Mouse (Mus musculus): ENCODE data around the gene Fam78b. TPM values are rescaled to one million over a fixed set of nuclear protein-coding genes. Genes with fewer than 3 reads are reported as not detected.

Fam78b gene
- total RNA-seq (2021), result 10 to 100 TPM; 34.2 to 36.3 TPM

DNA sequence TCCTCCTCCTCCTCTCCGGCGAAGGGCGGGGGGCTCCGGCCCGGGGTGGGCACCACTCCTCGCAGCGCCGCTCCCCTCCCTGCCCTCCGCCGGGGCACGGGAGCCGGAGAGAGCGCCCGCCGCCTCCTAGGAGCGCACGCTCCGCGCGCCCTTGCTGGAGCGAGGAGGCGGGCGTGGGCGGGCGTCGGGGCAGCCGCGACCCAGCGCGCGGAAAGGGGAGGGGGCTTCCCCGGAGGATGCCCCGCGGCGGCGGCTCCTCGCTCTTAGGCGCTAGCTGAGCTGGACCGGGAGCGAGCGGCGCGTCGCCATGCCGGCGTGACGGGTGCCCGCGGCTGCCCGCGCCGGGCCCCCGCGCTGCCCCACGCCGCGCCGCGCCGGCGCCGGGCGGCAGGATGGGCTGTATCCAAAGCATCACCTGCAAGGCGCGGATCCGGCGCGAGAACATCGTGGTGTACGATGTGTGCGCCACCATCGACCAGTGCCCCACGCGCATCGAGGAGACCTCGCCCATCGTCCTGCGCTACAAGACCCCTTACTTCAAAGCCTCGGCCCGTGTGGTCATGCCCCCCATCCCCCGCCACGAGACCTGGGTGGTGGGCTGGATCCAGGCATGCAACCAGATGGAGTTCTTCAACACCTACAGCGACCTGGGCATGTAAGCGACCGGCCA lies at the start of gene Fam78b:
TSS of gene Fam78b (plus strand) at position 244 of the 670 bp plus-strand sequence.
- intact Hi-C loops (cut with DNase I), result loop anchor here (5.0 to 10.0 kb wide), 3 partner anchors 183 to 211 kb away; no protein-coding TSS in a partner anchor
- DNase-seq (ENCODE audit: extremely low spot score in 1 of 2, low spot score in 2 of 2), result peak in 1 of 2 experiments; percentile 73

GRCm38 (mm10) chr1:166964508-166964907 lies 36.7 kb upstream of the Fam78b start:
- intact Hi-C loops (cut with DNase I), result no loop called here
- DNase-seq (ENCODE audit: extremely low spot score in 1 of 2, low spot score in 2 of 2), result no peak

DNA sequence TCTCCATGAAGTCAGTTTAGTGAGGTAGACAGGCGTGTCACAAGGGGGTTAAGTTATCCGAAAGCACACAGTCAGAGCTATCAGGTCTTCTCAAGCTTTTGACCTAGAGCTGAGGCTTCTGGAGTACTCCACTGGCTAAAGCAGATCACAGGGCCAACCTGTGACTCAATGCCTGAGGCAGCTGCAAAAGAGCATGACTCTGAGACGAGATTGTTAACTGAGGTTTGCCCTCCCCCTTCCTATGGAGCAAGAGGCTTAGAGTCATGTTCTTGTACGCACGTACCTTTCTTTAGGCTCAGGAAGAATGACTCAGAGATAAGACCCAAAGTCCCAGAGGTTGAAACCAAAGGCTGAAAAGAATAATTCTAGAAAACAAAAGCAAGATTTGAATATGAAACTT lies 32.9 kb upstream of the Fam78b start:
- DNase-seq (ENCODE audit: extremely low spot score in 1 of 2, low spot score in 2 of 2), result no peak
- intact Hi-C loops (cut with DNase I), result no loop called here

DNA sequence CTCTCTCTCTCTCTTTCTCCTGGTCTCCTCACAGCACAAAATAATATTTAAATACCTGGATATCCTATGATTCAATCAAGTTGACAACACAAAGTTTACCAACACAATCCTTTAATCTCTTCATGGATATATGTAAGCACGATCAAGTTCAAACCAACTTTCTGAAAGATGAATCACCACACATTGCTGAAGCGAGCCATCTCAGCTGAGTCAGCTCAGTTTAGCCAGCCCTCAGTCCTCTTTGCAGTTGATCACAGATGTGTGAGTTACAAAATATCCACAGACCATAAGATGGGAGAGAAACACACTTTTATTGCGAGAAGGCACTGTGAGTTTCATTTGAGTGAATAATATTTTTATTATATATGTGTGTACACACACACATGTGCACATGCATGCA lies 27.5 kb upstream of the Fam78b start:
- intact Hi-C loops (cut with DNase I), result no loop called here
- no peak for DNase-seq (ENCODE audit: extremely low spot score in 1 of 2, low spot score in 2 of 2)

DNA sequence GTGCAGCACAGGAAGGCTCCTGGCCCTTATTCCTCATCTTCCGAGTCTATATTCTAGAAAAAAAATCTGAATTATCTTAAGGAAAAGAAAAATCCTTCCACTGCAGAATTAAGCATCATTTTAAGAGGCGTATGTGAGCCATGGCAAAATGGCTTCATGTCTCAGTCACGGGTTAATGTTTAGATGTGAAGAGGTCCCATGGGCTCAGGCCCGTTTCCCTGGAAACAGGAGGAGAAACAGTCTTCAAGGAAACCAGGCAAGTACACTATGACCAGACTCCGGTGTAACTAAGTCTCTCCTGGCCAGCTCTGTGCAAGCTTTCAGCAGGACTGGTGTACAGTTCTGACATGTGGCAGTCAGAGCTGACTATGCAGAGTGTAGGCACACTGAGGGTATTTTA lies 22.6 kb upstream of the Fam78b start:
- intact Hi-C loops (cut with DNase I), result no loop called here
- no peak for DNase-seq (ENCODE audit: extremely low spot score in 1 of 2, low spot score in 2 of 2)

DNA sequence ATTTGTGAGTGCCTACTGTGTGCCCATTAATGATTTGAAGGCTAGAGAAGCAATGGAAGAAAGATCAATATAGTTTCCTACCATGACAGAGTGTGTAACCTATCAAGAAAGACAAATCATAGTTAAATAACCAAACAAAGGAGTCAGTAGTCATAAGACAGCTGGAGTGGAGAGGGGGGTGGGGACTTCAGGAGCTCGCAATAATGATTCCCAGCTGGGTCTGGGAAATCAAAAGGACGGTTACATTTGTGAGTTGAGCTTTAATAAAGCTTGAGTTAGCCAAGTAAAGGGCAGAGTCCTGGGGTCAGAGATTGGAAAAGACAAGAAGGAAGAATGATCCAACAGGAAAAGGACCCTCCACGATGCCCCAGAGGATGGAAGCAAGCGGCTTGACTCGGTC lies 7.0 kb upstream of the Fam78b start:
- intact Hi-C loops (cut with DNase I), result no loop called here

GRCm38 (mm10) chr1:166996250-166996649 lies 5.0 kb upstream of the Fam78b start:
- DNase-seq (ENCODE audit: extremely low spot score in 1 of 2, low spot score in 2 of 2), result no peak
- intact Hi-C loops (cut with DNase I), result no loop called here

More for the DNA sequence above, 7.0 kb upstream of the Fam78b start:
- DNase-seq (ENCODE audit: extremely low spot score in 1 of 2, low spot score in 2 of 2), result no peak

- intact Hi-C loops (cut with DNase I), result no loop called here
Observed at GRCm38 (mm10) chr1:166996811-166997210, 4.4 kb upstream of the Fam78b start.

GRCm38 (mm10) chr1:167000529-167001173 lies 566 bp upstream of the Fam78b start:
- peak; percentile 49 to 89 for DNase-seq (ENCODE audit: extremely low spot score in 1 of 2, low spot score in 2 of 2)
- intact Hi-C loops (cut with DNase I), result loop anchor here (5.0 to 10.0 kb wide), 3 partner anchors 184 to 212 kb away; no protein-coding TSS in a partner anchor

More at GRCm38 (mm10) chr1:166996811-166997210, 4.4 kb upstream of the Fam78b start:
- DNase-seq (ENCODE audit: extremely low spot score in 1 of 2, low spot score in 2 of 2), result no peak

GRCm38 (mm10) chr1:167001844-167002485 lies 748 bp downstream of the Fam78b start:
- intact Hi-C loops (cut with DNase I), result loop anchor here (5.0 to 10.0 kb wide), 3 partner anchors 183 to 210 kb away; no protein-coding TSS in a partner anchor
- no peak for DNase-seq (ENCODE audit: extremely low spot score in 1 of 2, low spot score in 2 of 2)

DNA sequence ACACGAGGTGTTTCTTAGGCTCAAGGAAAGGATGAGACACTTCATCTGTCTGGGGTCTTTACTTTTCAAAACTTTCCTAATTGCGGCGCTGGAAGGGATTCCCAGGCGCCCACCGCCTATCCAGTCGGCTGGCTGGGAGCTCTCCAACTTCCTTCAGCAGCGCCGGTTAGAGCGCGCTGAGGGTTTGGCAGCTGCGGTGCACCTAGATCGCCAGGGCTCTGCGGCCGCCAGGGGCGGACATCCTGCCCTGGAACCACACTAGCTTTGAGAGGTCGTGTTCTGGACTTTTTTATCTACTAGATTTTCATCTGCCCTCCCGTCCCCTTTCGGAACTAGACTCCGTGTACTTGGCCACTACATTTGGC lies 1.3 kb downstream of the Fam78b start:
- intact Hi-C loops (cut with DNase I), result loop anchor here (5.0 to 10.0 kb wide), 3 partner anchors 182 to 210 kb away; no protein-coding TSS in a partner anchor
- peak in 1 of 2 experiments; percentile 67 for DNase-seq (ENCODE audit: extremely low spot score in 1 of 2, low spot score in 2 of 2)

GRCm38 (mm10) chr1:167004621-167005020 lies 3.4 kb downstream of the Fam78b start:
- DNase-seq (ENCODE audit: extremely low spot score in 1 of 2, low spot score in 2 of 2), result no peak
- intact Hi-C loops (cut with DNase I), result loop anchor here (5.0 to 10.0 kb wide), 3 partner anchors 180 to 212 kb away; no protein-coding TSS in a partner anchor

GRCm38 (mm10) chr1:167007341-167007740 lies 6.1 kb downstream of the Fam78b start:
- intact Hi-C loops (cut with DNase I), result loop anchor here (10.0 kb wide), 1 partner anchor 177 kb away; no protein-coding TSS in a partner anchor
- DNase-seq (ENCODE audit: extremely low spot score in 1 of 2, low spot score in 2 of 2), result no peak

GRCm38 (mm10) chr1:167010190-167010589 lies 9.0 kb downstream of the Fam78b start:
- intact Hi-C loops (cut with DNase I), result no loop called here
- DNase-seq (ENCODE audit: extremely low spot score in 1 of 2, low spot score in 2 of 2), result no peak

GRCm38 (mm10) chr1:167011301-167011700 lies 10.1 kb downstream of the Fam78b start:
- intact Hi-C loops (cut with DNase I), result no loop called here
- DNase-seq (ENCODE audit: extremely low spot score in 1 of 2, low spot score in 2 of 2), result no peak

GRCm38 (mm10) chr1:167012616-167013015 lies 11.4 kb downstream of the Fam78b start:
- intact Hi-C loops (cut with DNase I), result no loop called here
- DNase-seq (ENCODE audit: extremely low spot score in 1 of 2, low spot score in 2 of 2), result no peak

DNA sequence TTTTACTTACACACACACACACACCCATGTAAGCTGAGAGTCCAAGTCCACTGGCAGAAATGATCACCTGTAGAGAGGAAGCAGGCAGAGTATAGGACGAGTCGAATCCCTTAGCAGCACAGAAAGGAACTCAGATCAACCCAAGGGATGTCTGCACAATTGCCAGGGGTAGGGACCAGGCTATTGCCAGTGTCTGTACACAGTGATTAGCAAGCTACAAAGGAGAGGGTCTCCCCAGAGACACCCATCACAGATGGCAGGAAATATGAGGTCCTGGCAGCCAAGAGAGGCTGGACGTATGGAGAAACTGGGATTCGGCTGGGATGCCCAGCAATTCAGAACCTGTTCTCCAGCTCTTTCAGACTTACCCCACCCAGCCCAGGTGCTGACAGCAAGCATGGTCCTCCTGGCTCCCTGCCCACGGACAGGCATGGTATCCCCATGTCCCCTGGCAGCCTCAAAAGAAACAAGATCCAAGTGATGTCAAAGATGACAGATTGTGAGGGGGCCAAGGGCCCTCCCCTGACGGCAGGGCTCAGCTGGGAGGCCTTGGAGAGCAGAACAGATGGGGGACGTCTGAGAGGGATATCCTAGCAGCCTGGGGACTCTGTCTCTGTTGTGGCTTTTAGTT lies 12.1 kb downstream of the Fam78b start:
- DNase-seq (ENCODE audit: extremely low spot score in 1 of 2, low spot score in 2 of 2), result peak in 1 of 2 experiments; percentile 62
- intact Hi-C loops (cut with DNase I), result no loop called here

DNA sequence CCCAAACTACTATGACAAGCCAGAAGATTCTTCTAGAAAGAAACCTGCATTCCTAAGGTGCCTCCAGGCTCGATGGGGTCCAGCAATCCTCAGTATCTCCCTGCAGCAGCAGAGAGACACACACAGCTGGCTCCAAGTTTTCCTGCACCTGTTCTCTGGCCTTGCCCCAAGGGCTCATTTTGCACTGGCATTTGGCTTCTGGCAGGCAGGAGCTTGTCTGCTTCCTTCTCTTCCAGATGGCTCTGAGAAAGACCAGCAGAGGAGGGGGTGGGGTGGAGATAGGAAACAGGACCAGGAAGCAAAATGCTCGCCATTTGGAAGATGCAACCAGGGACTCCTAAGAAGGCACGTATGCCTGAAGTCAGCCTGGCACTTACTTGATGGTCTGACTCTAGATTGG lies 15.1 kb downstream of the Fam78b start:
- no peak for DNase-seq (ENCODE audit: extremely low spot score in 1 of 2, low spot score in 2 of 2)
- intact Hi-C loops (cut with DNase I), result no loop called here

GRCm38 (mm10) chr1:167022001-167022424 lies 20.8 kb downstream of the Fam78b start:
- DNase-seq (ENCODE audit: extremely low spot score in 1 of 2, low spot score in 2 of 2), result no peak
- intact Hi-C loops (cut with DNase I), result no loop called here

Measured in left cerebral cortex, postnatal 10 days (tissue).